Mouse (Mus musculus) CH12.LX (cell line): ENCODE results near the gene Tac2. TPM values are rescaled to one million over a fixed set of nuclear protein-coding genes. Genes with fewer than 3 reads are reported as not detected.

Source experiments
- DNase-seq: peaks from one replicate; pipeline ENCODE4 v3.0.0-alpha.2; 2013; ENCODE audit errors: extremely low read depth
- H3K27ac ChIP-seq: 2 replicates; pipeline ENCODE4 v1.5.1; 2012; ENCODE audit warnings: low read depth, mild to moderate bottlenecking, control low read depth, moderate library complexity; ENCODE audit not compliant: insufficient read depth
- H3K27me3 ChIP-seq: replicated peaks from 2 replicates; pipeline ENCODE3; 2012; ENCODE audit warnings: inconsistent platforms
- H3K36me3 ChIP-seq, 2 experiments: replicated peaks in 1 of 2; 2 replicates each; pipeline versions ENCODE3 to v1.6.1; 2012; ENCODE audit warnings: inconsistent platforms in 1 of 2, low read length in 1 of 2, mild to moderate bottlenecking in 1 of 2, mixed read lengths in 1 of 2, moderate library complexity in 1 of 2; ENCODE audit not compliant: control insufficient read depth in 1 of 2, insufficient read depth in 1 of 2
- H3K4me1 ChIP-seq, 2 experiments: 2 replicates each; pipeline ENCODE4 v1.6.1; 2012; ENCODE audit warnings: inconsistent platforms in 1 of 2, moderate library complexity in 1 of 2; ENCODE audit not compliant: insufficient read depth in 2 of 2, control insufficient read depth in 1 of 2
- H3K4me2 ChIP-seq: 2 replicates; pipeline ENCODE4 v1.6.1; 2012; ENCODE audit warnings: low read depth, mild to moderate bottlenecking, control low read depth; ENCODE audit not compliant: poor library complexity, insufficient read depth, severe bottlenecking
- H3K4me3 ChIP-seq, 3 experiments: fragments of 150-350 bp in 1 of 3; sonication (generic) in 1 of 3; replicated peaks in 1 of 3; 2 replicates each; pipeline versions ENCODE3 to v1.5.1; 2011 to 2012; ENCODE audit warnings: low read depth in 2 of 3, low read length in 2 of 3, mild to moderate bottlenecking in 2 of 3, moderate library complexity in 2 of 3, control low read depth in 1 of 3, improper control_type of control experiment in 1 of 3, inconsistent platforms in 1 of 3, mixed read lengths in 1 of 3; ENCODE audit not compliant: poor library complexity in 1 of 3
- H3K79me2 ChIP-seq: replicated peaks from 2 replicates; pipeline ENCODE4 v1.6.1; 2012; ENCODE audit warnings: mild to moderate bottlenecking, moderate library complexity; ENCODE audit not compliant: control insufficient read depth, poor library complexity, insufficient read depth, severe bottlenecking; ENCODE audit errors: extremely low read depth
- H3K9ac ChIP-seq: 2 replicates; pipeline ENCODE4 v1.6.1; 2012; ENCODE audit warnings: low read depth, mild to moderate bottlenecking, control low read depth, moderate library complexity; ENCODE audit not compliant: insufficient read depth
- H3K9me3 ChIP-seq: replicated peaks from 2 replicates; pipeline ENCODE3; 2012; ENCODE audit warnings: low read length, inconsistent platforms, mixed read lengths
- BHLHE40 ChIP-seq: IDR thresholded peaks from 2 replicates; pipeline ENCODE4 v1.6.1; 2011; ENCODE audit warnings: mild to moderate bottlenecking, low read depth, low read length, improper control_type of control experiment
- CHD1 ChIP-seq: IDR thresholded peaks from 2 replicates; pipeline ENCODE4 v1.6.1; 2012; ENCODE audit warnings: low read depth, low read length, improper control_type of control experiment, inconsistent platforms
- CTCF ChIP-seq, 2 experiments: IDR thresholded peaks in 1 of 2; conservative IDR thresholded peaks in 1 of 2; 2 replicates each; pipeline ENCODE4 v1.5.1; 2011 to 2012; ENCODE audit warnings: low read depth in 2 of 2, low read length in 2 of 2, improper control_type of control experiment in 1 of 2, inconsistent platforms in 1 of 2, mild to moderate bottlenecking in 1 of 2, moderate library complexity in 1 of 2
- ETS1 ChIP-seq: conservative IDR thresholded peaks from 2 replicates; pipeline ENCODE4 v1.6.1; 2012; ENCODE audit warnings: low read depth, mild to moderate bottlenecking, inconsistent platforms, low read length, improper control_type of control experiment, moderate library complexity
- GABPA ChIP-seq: IDR thresholded peaks from 2 replicates; pipeline ENCODE4 v1.6.1; 2012; ENCODE audit warnings: low read depth, low read length, improper control_type of control experiment, inconsistent platforms; ENCODE audit not compliant: insufficient replicate concordance
- HCFC1 ChIP-seq: IDR thresholded peaks from 2 replicates; pipeline ENCODE4 v1.6.1; 2012; ENCODE audit warnings: low read depth, mild to moderate bottlenecking, inconsistent platforms, low read length, improper control_type of control experiment
- IRF4 ChIP-seq: IDR thresholded peaks from 2 replicates; pipeline ENCODE4 v1.6.1; 2014; ENCODE audit warnings: low read depth, mild to moderate bottlenecking, inconsistent platforms, low read length, improper control_type of control experiment
- JUN ChIP-seq: IDR thresholded peaks from 2 replicates; pipeline ENCODE4 v1.6.1; 2011; ENCODE audit warnings: low read depth, mild to moderate bottlenecking, low read length, improper control_type of control experiment, moderate library complexity; ENCODE audit not compliant: insufficient read depth
- KAT2A ChIP-seq: IDR thresholded peaks from 2 replicates; pipeline ENCODE4 v1.6.1; 2012; ENCODE audit warnings: low read length, improper control_type of control experiment, inconsistent platforms; ENCODE audit not compliant: insufficient replicate concordance
- MAX ChIP-seq: IDR thresholded peaks from 2 replicates; pipeline ENCODE4 v1.6.1; 2011; ENCODE audit warnings: low read length, improper control_type of control experiment
- MXI1 ChIP-seq: IDR thresholded peaks from 2 replicates; pipeline ENCODE4 v1.6.1; 2011; ENCODE audit warnings: mild to moderate bottlenecking, low read depth, low read length, improper control_type of control experiment
- NELFE ChIP-seq: IDR thresholded peaks from 2 replicates; pipeline ENCODE4 v1.6.1; 2011; ENCODE audit warnings: low read depth, low read length, improper control_type of control experiment
- PAX5 ChIP-seq: IDR thresholded peaks from 2 replicates; pipeline ENCODE4 v1.6.1; 2012; ENCODE audit warnings: low read length, inconsistent platforms, mixed read lengths
- POLR2AphosphoS2 ChIP-seq: IDR thresholded peaks from 2 replicates; pipeline ENCODE4 v1.6.1; 2011; ENCODE audit warnings: low read depth, low read length, improper control_type of control experiment
- RAD21 ChIP-seq: IDR thresholded peaks from 2 replicates; pipeline ENCODE4 v1.6.1; 2011; ENCODE audit warnings: low read depth, mild to moderate bottlenecking, low read length, improper control_type of control experiment, moderate library complexity
- RCOR1 ChIP-seq: conservative IDR thresholded peaks from 2 replicates; pipeline ENCODE4 v1.6.1; 2012; ENCODE audit warnings: low read depth, mild to moderate bottlenecking, inconsistent platforms, low read length, improper control_type of control experiment
- SIN3A ChIP-seq: IDR thresholded peaks from 2 replicates; pipeline ENCODE4 v1.6.1; 2012; ENCODE audit warnings: low read length, improper control_type of control experiment, inconsistent platforms
- SMC3 ChIP-seq: IDR thresholded peaks from 2 replicates; pipeline ENCODE4 v1.6.1; 2011; ENCODE audit warnings: low read depth, low read length, improper control_type of control experiment
- TBP ChIP-seq: conservative IDR thresholded peaks from 2 replicates; pipeline ENCODE4 v1.6.1; 2011; ENCODE audit warnings: low read depth, low read length, improper control_type of control experiment
- UBTF ChIP-seq: IDR thresholded peaks from 2 replicates; pipeline ENCODE4 v1.6.1; 2012; ENCODE audit warnings: low read depth, mild to moderate bottlenecking, inconsistent platforms, low read length, improper control_type of control experiment, moderate library complexity
- ZMIZ1 ChIP-seq: IDR thresholded peaks from 2 replicates; pipeline ENCODE4 v1.6.1; 2012; ENCODE audit warnings: low read depth, mild to moderate bottlenecking, inconsistent platforms, low read length, improper control_type of control experiment
- dilution Hi-C: fragments of 300-500 bp; cut with MboI; formaldehyde crosslinking; loops from 2 replicates; pipeline ENCODE4 v1.14.3; 2020; ENCODE audit warnings: low sequenced_read_pairs; ENCODE audit not compliant: extremely low pct_unique_long_range_greater_than_20kb, extremely low pct_ligation_motif_present
- in situ Hi-C: fragments of 300-500 bp; cut with MboI; formaldehyde crosslinking; loops from 3 replicates; pipeline ENCODE4 v1.14.3; 2019; ENCODE audit warnings: low sequenced_read_pairs, low pct_ligation_motif_present, low pct_unique_long_range_greater_than_20kb, mixed read lengths
- polyA plus RNA-seq: library from polyadenylated mRNA; unstranded; fragments of >175 nt; gene quantifications from 2 replicates; pipeline ENCODE4 v1.2.1, GENCODE M21; 2012; ENCODE audit warnings: low read depth; ENCODE audit not compliant: insufficient read length
- total RNA-seq, 2 experiments: library from RNA; depleted of rRNA; stranded (reverse); fragments of 300-350 nt in 1 of 2; fragments of >200 nt in 1 of 2; gene quantifications; 2 replicates each; pipeline ENCODE4 v1.2.3; 2012 to 2014

Gene Tac2
- total and polyA plus RNA-seq, 3 experiments, result not detected

DNA sequence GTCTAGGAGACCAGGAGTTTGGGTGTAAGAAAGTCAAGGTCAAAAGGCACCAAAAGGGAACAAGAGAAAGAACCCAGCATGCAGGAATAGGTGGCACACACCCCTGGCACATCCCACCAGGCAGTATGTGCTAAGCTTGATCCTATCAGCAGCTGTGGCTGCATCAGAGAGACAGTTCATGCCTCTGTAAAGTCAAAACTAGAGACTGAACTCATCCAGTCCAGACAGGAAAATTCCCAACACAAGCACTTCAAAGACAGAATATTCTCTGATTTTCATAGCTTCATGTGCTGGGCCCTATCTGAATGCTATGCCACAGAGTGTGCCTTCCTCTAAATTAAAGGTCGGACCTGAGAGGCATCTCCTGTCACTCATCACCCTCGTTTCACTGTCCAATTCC is 13.3 kb downstream of the Tac2 start:
- H3K79me2 ChIP-seq, result peaks cover 5% of the 10 kb centered on the region; the same call in 1 of the 2 replicates
- dilution Hi-C loops (no loop called here), in situ Hi-C loops (loop anchor here (10.0 to 25.0 kb wide), 3 partner anchors 63 to 200 kb away; no protein-coding TSS in a partner anchor)
- H3K9ac ChIP-seq, result no peak overlapping the region
- TF ChIP-seq BHLHE40, result no peak
- TF ChIP-seq SMC3, result no peak
- TF ChIP-seq KAT2A, result no peak
- TF ChIP-seq HCFC1, result no peak
- no peak for TF ChIP-seq PAX5
- TF ChIP-seq JUN, result no peak
- TF ChIP-seq MAX, result no peak
- no peak for TF ChIP-seq CHD1
- no peak for TF ChIP-seq SIN3A
- TF ChIP-seq UBTF, result no peak
- no peak for TF ChIP-seq ETS1
- no peak for TF ChIP-seq CTCF (conservative IDR thresholded peaks at IDR 0.05 in 1 of 2, IDR thresholded peaks at IDR 0.05 in 1 of 2; ENCODE audit: low read depth in 2 of 2, low read length in 2 of 2)
- no peak for TF ChIP-seq MXI1
- TF ChIP-seq GABPA, result no peak
- no peak for TF ChIP-seq IRF4
- TF ChIP-seq TBP, result no peak
- no peak for TF ChIP-seq NELFE
- TF ChIP-seq ZMIZ1, result no peak
- H3K9me3 ChIP-seq, result no peaks in the 10 kb centered on the region
- peaks cover 5 to 20% of the 10 kb centered on the region in 2 experiments; a peak in 2 of 4 replicates for H3K4me1 ChIP-seq
- H3K4me2 ChIP-seq, result no peak overlapping the region
- peaks cover 16% of the 10 kb centered on the region for H3K27me3 ChIP-seq
- H3K4me3 ChIP-seq, result no peak overlapping the region
- H3K36me3 ChIP-seq, result peaks cover 14% of the 10 kb centered on the region in 2 experiments
- no peak overlapping the region for H3K27ac ChIP-seq
- DNase-seq, result no peak

DNA sequence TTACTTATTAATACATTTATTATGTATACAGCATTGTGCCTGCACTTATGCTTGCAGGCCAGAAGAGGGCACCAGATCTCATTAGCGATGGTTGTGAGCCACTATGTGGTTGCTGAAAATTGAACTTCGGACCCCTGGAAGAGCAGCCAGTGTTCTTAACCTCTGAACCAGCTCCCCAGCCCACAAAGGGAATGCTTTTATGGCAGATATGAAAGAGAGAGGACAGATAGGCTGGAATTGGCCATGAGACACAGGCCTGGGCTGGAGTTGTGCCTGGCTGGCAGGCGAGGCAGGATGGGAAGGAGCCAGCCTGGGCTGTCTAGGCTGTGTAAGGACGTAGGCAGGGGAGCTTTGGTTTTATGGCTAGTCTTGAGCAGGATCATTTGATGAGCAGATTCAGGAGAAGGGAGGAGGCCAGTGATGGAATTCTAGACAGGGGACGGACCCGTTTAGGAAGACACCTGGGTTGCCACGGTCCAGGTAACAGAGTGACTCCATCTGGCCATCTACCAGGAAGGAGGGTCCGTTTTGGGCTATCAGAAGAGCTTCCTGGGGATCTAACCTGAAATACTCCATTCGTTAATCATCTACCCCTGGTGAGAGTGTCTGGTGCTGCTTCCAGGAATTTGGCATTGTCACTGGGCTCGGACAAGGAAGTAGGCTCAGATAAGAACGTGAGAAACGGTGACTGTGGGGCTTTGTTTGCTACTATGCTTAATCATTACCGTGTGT is 14.0 kb downstream of the Tac2 start:
- no peak overlapping the region for H3K27ac ChIP-seq
- H3K4me1 ChIP-seq, result peaks cover 5 to 20% of the 10 kb centered on the region in 2 experiments; a peak in 2 of 4 replicates
- dilution Hi-C loops, result no loop called here
- peak overlapping the region in 2 of 3 experiments; percentile 10 to 43 for H3K4me3 ChIP-seq
- H3K9ac ChIP-seq, result no peak overlapping the region
- DNase-seq, result peak; percentile 42
- in situ Hi-C loops, result loop anchor here (10.0 to 25.0 kb wide), 3 partner anchors 64 to 199 kb away; no protein-coding TSS in a partner anchor
- H3K79me2 ChIP-seq, result peaks cover 5% of the 10 kb centered on the region; the same call in 1 of the 2 replicates
- peaks cover 16% of the 10 kb centered on the region for H3K27me3 ChIP-seq
- H3K4me2 ChIP-seq, result peak overlapping the region; percentile 39; the same call in 1 of the 2 replicates
- TF ChIP-seq SMC3, result peak; percentile 41
- no peak for TF ChIP-seq RCOR1
- no peak for TF ChIP-seq POLR2AphosphoS2
- TF ChIP-seq JUN, result no peak
- TF ChIP-seq RAD21, result peak; percentile 28
- peak; percentile 36 to 67 for TF ChIP-seq CTCF (conservative IDR thresholded peaks at IDR 0.05 in 1 of 2, IDR thresholded peaks at IDR 0.05 in 1 of 2; ENCODE audit: low read depth in 2 of 2, low read length in 2 of 2)
- TF ChIP-seq UBTF, result no peak
- TF ChIP-seq, all 38 proteins: peak for 3
- no peaks in the 10 kb centered on the region for H3K9me3 ChIP-seq
- peaks cover 21 to 22% of the 10 kb centered on the region in 2 experiments for H3K36me3 ChIP-seq
